Mouse (Mus musculus): Measurements from ENCODE around the gene Iqgap1.

The Iqgap1 gene

DNA sequence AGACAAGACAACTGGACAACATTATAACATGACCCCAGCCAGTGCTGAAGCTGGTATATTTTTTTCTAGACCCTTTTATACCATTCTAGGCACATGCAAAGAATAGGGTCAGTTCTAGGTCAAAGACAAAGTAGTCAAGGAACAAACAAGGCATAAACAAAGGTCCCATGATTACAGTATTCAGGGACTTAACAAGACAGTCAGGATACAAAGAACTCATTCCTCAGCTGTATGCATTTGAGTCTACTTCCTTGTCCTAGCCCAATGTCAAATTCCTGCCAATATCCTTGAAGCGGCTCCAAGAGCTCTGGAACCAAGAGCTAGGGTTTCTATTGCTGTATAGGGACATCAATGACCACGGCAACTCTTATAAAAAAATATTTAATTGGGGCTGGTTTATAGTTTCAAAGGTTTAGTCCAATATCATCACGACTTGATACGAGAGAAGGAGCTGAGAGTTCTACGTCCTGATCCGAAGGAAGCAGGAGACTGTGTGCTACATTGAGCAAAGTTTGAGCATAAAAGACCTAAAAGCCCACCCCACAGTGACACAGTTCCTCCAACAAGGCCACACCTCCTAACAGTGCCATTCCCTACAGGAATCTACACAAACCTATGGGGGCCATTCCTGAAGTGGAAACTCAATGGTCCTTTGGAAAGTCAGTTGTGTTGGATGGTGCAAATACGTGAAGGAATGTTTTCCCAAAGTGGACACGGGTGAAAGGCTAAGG, 18.3 kb upstream of the Iqgap1 start:
- no peak for DNase-seq (ENCODE audit: low spot score)

DNA sequence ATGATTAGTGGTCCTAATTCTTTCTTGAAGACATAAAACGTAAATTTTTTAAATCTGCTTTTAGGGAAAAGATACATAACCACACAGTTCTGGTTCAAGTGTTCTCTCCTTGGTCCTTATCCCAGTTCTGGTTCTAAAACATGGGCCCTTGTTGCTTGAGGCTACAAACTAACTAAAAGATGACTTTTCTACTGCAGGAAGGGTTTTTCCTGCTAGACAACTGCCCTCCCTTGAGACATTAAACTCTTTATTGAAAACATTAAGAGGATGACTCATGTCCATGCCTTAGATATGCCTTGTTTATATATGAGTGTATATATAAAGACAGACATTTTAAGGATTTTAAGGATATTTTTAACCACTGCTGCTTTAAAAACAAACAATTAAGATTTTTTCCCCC, 17.4 kb upstream of the Iqgap1 start:
- DNase-seq (ENCODE audit: low spot score) = no peak

GRCm38 (mm10) chr7:80842132-80842531, 16.4 kb upstream of the Iqgap1 start:
- no peak for DNase-seq (ENCODE audit: low spot score)

- no peak for DNase-seq (ENCODE audit: low spot score)
These were observed 15.2 kb upstream of the Iqgap1 start for GRCm38 (mm10) chr7:80840937-80841336.

- DNase-seq (ENCODE audit: low spot score) = no peak
These were observed 14.5 kb upstream of the Iqgap1 start for GRCm38 (mm10) chr7:80840241-80840640.

DNA sequence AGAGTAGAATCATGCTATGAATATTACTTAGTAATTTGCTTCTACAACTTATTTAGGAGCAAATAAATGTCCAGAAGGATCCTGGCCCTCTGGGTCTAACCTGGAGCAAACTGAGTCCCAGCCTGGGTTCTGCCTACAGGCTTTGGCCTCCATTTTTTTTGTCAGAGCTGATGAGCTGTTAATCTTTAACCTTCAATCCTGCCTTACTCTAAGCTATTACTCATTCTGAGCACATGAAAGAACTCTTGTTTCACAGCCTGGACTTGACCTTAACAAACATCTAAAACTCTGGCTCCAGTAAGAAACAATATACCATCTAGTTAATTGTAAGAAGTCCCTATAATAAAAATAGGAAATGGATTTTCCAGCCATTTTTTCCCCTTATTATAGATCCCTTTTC, 14.0 kb upstream of the Iqgap1 start:
- no peak for DNase-seq (ENCODE audit: low spot score)

DNA sequence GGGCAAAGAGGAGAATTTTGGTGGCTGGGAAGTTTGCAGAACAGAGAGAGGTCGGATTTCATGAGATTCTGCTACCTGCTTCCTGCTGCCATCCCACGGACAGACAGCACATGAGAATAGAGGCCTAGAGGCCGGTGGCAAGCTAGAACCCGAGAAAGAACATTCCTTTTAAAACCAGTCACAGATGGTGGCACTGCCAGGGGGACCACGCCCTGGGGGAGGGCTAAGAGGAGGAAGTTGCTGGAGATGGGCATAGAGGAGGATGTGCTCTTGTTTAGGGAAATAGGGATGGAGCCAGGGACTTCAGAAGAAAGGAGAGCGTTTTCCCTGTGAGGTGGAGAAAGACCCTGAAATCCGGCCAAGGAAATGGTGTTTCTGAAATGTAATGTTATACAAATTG, 12.5 kb upstream of the Iqgap1 start:
- DNase-seq (ENCODE audit: low spot score) = no peak

GRCm38 (mm10) chr7:80837736-80838135, 12.0 kb upstream of the Iqgap1 start:
- DNase-seq (ENCODE audit: low spot score) = no peak

DNA sequence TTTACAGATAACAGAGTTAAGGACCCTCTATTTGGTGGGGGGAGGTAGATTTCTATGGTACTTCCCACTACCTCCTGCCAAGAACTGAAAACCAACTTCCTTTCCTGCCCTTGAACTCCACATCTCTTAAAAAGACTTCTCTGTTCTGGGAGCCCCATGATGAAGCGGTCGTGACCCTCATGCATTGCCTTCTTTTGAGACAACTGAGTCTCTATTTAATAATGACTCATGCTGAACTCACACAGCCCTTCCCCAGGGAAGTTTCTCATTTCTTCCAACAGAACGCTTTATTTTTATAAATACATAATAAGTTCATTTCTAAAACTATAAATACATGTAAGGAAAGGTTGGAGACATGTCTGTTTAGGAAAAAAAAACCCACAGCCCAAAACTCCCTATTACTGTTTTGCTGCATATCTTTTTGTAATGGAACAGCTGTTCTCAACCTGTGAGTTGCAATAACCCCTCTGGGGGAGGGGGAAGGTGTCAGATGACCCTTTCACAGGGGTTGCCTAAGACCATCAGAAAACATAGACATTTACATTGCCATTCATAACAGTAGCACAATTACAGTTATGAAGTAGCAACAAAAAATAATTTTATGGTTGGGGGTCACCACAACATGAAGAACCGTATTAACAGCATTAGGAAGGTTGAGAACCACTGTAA, 10.3 kb upstream of the Iqgap1 start:
- DNase-seq (ENCODE audit: low spot score) = no peak

DNA sequence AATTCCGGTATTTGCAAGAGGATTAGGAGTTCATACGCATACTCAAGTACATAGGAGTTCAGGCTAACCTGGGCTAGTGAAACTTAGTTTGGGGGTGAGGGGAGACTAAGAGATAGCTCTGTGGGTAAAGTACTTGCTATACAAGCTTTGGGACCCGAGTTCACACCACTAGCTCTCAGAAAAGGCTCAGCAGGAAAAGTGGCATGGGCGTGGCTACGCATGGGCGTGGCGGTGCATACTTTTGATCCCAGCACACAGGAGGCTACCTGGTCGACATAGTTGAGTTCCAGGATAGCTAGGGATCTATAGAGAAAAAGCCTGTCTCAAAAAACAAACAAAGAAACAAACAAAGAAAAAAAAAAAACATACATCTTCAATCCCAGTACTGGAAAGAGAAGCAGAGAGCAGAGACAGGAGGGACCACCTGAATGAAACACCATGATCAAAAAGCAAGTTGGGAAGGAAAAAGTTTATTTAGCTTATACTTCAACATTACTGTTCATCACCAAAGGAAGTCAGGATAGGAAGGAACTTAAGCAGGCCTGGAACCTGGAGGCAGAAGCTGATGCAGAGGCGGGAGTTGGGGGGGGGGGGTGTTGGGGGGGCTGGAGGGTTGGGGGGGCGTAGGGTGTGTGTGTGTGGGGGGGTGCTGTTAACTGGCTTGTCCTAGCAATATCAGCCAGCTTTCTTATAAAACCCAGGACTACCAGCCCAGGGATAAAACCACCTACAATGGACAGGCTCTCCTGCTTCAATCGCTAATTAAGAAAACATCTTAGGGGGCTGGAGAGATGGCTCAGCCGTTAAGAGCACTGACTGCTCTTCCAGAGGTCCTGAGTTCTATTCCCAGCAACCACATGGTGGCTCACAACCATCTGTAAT, 8.1 kb upstream of the Iqgap1 start:
- DNase-seq (ENCODE audit: low spot score) = no peak

DNA sequence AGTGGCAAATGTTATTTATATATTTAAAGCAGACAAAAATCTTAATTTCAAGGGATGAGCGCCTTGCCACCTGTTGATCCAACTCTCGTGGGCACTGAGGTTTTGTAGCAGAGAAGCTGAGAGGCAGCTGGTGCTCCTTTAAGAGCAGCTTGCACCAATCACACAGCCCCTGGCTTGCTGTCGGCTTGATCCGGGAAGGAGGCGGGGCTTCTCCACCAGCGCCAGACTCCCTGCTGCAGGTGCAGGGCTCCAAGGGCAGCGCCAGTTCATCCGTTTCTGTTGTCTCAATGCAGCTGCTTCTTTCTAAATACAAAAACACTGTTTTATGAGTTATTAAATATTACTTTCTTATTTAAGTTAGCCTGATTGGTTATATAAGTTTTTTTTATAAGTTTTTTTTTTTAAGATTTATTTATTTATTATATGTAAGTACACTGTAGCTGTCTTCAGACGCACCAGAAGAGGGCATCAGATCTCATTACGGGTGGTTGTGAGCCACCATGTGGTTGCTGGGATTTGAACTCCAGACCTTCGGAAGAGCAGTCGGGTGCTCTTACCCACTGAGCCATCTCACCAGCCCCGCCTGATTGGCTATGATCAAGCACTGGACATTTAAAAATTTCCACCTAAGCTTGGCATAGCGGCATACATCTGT, 7.3 kb upstream of the Iqgap1 start:
- DNase-seq (ENCODE audit: low spot score) = peak; percentile 40

- no peak for DNase-seq (ENCODE audit: low spot score)
These were observed 6.4 kb upstream of the Iqgap1 start for GRCm38 (mm10) chr7:80832191-80832590.

GRCm38 (mm10) chr7:80830193-80830803, 4.5 kb upstream of the Iqgap1 start:
- DNase-seq (ENCODE audit: low spot score) = no peak

GRCm38 (mm10) chr7:80828146-80828860, 2.5 kb upstream of the Iqgap1 start:
- DNase-seq (ENCODE audit: low spot score) = no peak

DNA sequence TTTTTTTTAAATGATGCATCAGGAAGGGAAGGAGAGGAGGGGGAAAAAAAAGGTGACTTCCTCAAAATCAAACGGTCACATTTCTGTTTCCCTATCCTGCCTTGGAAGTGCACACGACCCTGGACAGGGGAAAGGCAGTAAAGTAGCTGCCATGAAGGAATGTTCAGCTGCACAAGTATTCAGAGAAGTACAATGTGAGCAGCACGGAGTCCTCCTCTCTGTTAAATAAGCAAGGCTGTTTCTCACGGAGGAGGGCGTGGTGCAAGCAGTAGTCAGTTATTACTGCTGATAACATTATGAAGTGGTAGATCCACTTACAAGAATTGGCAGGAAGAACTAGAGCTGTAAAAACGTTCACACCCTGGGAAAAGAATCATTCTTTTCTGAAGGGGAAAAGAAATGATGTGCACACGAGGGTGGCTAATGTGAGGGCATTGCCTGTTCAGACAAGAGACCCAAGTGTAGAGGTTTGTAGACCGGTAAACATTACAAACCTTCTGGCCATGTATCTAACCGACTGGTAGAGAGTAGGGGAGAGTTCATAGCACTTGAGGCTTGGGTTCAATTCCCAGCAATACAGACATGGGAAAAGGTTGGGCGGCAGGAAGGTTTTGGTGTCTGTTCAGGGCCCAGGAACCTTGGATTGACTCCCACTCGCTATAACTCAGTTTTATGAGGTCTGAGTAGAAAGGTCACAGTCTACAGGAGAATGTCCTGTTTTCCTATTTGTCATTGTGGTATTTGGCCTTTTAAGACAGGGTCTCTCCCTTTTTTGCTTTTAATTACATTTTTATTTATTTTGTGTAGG, 1.7 kb downstream of the Iqgap1 start:
- peak; percentile 50 for DNase-seq (ENCODE audit: low spot score)

DNA sequence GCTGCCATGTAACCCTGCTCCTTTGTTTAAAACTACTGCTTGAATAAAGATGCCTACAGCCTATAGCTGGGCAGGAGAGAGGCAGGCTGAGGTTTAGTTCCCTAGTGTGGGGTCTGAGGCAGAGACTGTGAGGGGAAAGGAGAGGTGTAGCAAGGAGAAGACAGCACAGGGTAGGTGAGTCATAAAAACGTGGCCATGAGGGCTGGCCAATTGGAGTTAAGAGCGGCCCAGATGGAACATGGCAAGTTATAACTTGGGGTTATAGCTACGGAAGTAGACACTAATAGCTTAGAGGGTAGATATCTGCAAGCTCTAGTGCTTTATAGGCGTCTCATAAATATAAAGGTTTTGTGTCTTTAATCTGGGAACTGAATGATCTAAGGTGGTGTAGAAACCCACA, 2.5 kb downstream of the Iqgap1 start:
- DNase-seq (ENCODE audit: low spot score) = no peak

DNA sequence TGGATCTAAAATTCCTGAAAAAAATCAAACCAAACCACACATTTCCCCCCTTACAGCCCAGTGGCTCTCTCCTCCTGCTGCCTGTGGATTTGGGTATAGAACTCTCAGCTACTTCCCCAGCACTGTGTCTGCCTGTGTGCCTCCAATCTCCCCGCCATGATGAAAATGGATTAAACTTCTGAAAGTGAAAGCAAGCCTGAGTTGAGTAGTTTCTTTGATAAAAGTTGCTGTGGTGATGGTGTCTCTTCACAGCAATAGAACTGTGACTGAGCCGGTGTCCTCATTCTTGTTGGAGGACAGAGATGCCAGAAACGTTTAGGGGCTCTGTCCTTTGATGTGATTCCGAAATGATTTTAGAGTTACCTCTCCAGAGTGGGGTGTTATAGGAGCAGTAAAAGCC, 4.9 kb downstream of the Iqgap1 start:
- no peak for DNase-seq (ENCODE audit: low spot score)

DNA sequence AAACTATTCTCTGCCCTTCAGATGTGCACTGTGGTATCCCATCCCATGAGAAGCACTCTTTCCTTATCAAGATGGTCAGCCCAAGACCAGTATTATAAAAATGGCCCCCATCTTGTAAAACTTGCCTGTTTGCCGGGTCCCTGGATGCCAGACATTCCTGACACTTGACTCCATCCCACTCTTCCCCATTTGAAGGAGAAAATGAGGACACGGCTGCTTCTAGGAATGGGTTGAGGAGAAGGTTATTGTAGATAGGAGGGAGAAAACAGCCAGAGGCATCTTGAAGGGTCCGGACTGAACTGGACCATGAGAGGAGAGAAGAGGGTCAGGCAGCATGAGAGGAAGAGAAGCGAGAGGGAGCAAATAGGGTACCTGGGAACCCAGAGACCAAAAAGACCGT, 9.1 kb downstream of the Iqgap1 start:
- no peak for DNase-seq (ENCODE audit: low spot score)

- DNase-seq (ENCODE audit: low spot score) = no peak
These were observed 12.4 kb downstream of the Iqgap1 start for GRCm38 (mm10) chr7:80813397-80813796.

DNA sequence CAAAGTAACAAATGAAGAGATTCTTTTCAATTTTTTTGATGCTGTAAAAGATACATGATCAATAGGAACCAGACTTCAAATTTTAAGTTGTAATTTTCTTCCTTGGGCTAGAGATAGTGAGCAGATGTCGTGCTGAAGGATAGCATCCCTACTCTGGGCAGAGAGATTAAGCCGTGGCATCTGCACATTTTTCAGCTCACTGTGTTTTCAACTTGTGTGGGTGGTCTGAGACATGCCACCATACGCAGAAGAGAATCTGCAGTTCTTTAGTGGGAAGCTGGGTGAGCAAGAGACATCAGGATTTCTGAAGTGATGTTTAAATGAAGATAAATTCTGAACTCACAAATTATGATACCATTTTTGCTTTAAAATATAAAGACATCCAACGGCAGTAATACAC, 19.4 kb downstream of the Iqgap1 start:
- no peak for DNase-seq (ENCODE audit: low spot score)

Measured in c-Kit-positive CD71-positive TER-119-positive erythroid progenitor cells, embryonic 14.5 days (primary cell).